In genomic region chr1:90995916-90996315, GRCm38 (mm10) we compare ENCODE assay signal across 42 mouse cellular contexts. TPM values are rescaled to one million over a fixed set of nuclear protein-coding genes. Genes with fewer than 3 reads are reported as not detected.
"Had no signal": no experiment of that assay in that cellular context is flagged by ENCODE, and none has a peak within 500 bp of the region (broad histone marks: within the 10 kb centered on the region; RNA-seq: fewer than 3 reads in every experiment).

No protein-coding gene starts in this region.

- DNase-seq: forebrain, postnatal 0 days; gastrocnemius, postnatal 14 days; heart, adult 18-20 months; heart, postnatal 14 days; kidney, adult 11 months; kidney, adult 2 months; kidney, adult 9 months; kidney, postnatal 14 days; kidney, postnatal 36 days; layer of hippocampus, adult 9-11 months; layer of hippocampus, postnatal 36 days; left cerebral cortex, postnatal 4 days had no signal

- H3K9ac ChIP-seq: forebrain, postnatal 0 days; heart, embryonic 13.5 days; heart, embryonic 15.5 days; hindbrain, embryonic 13.5 days; hindbrain, embryonic 15.5 days; kidney, embryonic 15.5 days; limb, embryonic 13.5 days; limb, embryonic 15.5 days; liver, embryonic 12.5 days had no signal

- H3K27ac ChIP-seq: heart, embryonic 13.5 days; heart, embryonic 15.5 days; hindbrain, embryonic 13.5 days; hindbrain, embryonic 15.5 days; hindbrain, postnatal 0 days; kidney, embryonic 15.5 days; kidney, postnatal 0 days; limb, embryonic 13.5 days; limb, embryonic 15.5 days; liver, embryonic 12.5 days had no signal

- H3K27me3 ChIP-seq: heart, embryonic 13.5 days; heart, embryonic 15.5 days; hindbrain, embryonic 13.5 days; hindbrain, embryonic 15.5 days; kidney, embryonic 15.5 days; limb, embryonic 13.5 days; limb, embryonic 15.5 days had no signal

- H3K4me3 ChIP-seq: heart, embryonic 13.5 days; heart, embryonic 15.5 days; hindbrain, embryonic 13.5 days; hindbrain, embryonic 15.5 days; kidney, embryonic 15.5 days; limb, embryonic 13.5 days; limb, embryonic 15.5 days; liver, embryonic 12.5 days had no signal

- H3K36me3 ChIP-seq: heart, embryonic 13.5 days; heart, embryonic 15.5 days; hindbrain, embryonic 13.5 days; hindbrain, embryonic 15.5 days; kidney, embryonic 15.5 days; limb, embryonic 13.5 days; limb, embryonic 15.5 days; liver, embryonic 12.5 days had no signal

RNA-seq across cellular contexts. Expression of gene Rab17, which starts 26.5 kb away (rescaled TPM):
- total RNA-seq: gastrocnemius, adult 18-20 months; gastrocnemius, adult 8-10 months; gastrocnemius, postnatal 36 days; hindbrain, postnatal 0 days; layer of hippocampus, adult 18-20 months; layer of hippocampus, adult 8-10 months; layer of hippocampus, postnatal 14 days; layer of hippocampus, postnatal 36 days; left cerebral cortex, adult 18-20 months; left cerebral cortex, postnatal 4 days had no signal
- polyA plus RNA-seq: forebrain, postnatal 0 days; hindbrain, embryonic 11.5 days; hindbrain, postnatal 0 days had no signal

RNA-seq across cellular contexts. Expression of gene Prlh, which starts 43.0 kb away (rescaled TPM):
- total RNA-seq: forebrain, postnatal 0 days; gastrocnemius, adult 18-20 months; gastrocnemius, adult 8-10 months; gastrocnemius, postnatal 14 days; gastrocnemius, postnatal 36 days; heart, adult 18-20 months; heart, postnatal 14 days; hematopoietic stem cell, adult 5-6 weeks; hindbrain, postnatal 0 days; layer of hippocampus, adult 18-20 months; layer of hippocampus, adult 8-10 months; layer of hippocampus, postnatal 14 days; layer of hippocampus, postnatal 36 days; left cerebral cortex, adult 18-20 months; left cerebral cortex, adult 8-10 months; left cerebral cortex, postnatal 10 days; left cerebral cortex, postnatal 25 days; left cerebral cortex, postnatal 4 days; liver, adult 2 months had no signal
- polyA plus RNA-seq: forebrain, postnatal 0 days; gonadal fat pad, adult 2 months; heart, embryonic 11.5 days; heart, embryonic 13.5 days; heart, embryonic 15.5 days; heart, postnatal 0 days; hindbrain, embryonic 11.5 days; hindbrain, embryonic 13.5 days; hindbrain, embryonic 15.5 days; intestine, embryonic 14.5 days; intestine, embryonic 16.5 days; kidney, adult 2 months; kidney, embryonic 15.5 days; kidney, postnatal 0 days; large intestine, adult 2 months; limb, embryonic 11.5 days; limb, embryonic 13.5 days; limb, embryonic 15.5 days; liver, adult 2 months; liver, embryonic 12.5 days had no signal
